Mouse (Mus musculus) neural tube, embryonic 11.5 days (tissue): Measurements from ENCODE around the gene Irf5. TPM values are rescaled to one million over a fixed set of nuclear protein-coding genes. Genes with fewer than 3 reads are reported as not detected.
"Not testable (repeated sequence)": the region's sequence is repeated elsewhere in the genome, so short reads cannot be mapped to it uniquely, and the experiment has no call there.

Source experiments
- ATAC-seq: fragments of 200-750 bp; cut with Nextera tagmentation; 2 replicates; pipeline ENCODE4 v1.8.0; 2017; ENCODE audit warnings: moderate number of reproducible peaks, mild to moderate bottlenecking, moderate TSS enrichment, moderate library complexity; ENCODE audit not compliant: insufficient read depth, low FRiP score, low TSS enrichment
- DNase-seq: peaks from one replicate; pipeline ENCODE4 v3.0.0-alpha.2; 2015; ENCODE audit warnings: low spot score
- H3K27ac ChIP-seq: fragments of 300-500 bp; sonication (generic); 2 replicates; pipeline ENCODE4 v1.5.1; 2014; ENCODE audit warnings: low read depth, mild to moderate bottlenecking, low read length
- H3K27me3 ChIP-seq: fragments of 300-500 bp; sonication (generic); 2 replicates; pipeline ENCODE4 v1.6.1; 2014; ENCODE audit warnings: mild to moderate bottlenecking, low read length, mixed read lengths; ENCODE audit not compliant: control insufficient read depth, insufficient read depth
- H3K36me3 ChIP-seq: fragments of 300-500 bp; sonication (generic); 2 replicates; pipeline ENCODE4 v1.6.1; 2014; ENCODE audit warnings: mild to moderate bottlenecking, low read length, moderate library complexity, mixed read lengths; ENCODE audit not compliant: control insufficient read depth, insufficient read depth
- H3K4me1 ChIP-seq: fragments of 300-500 bp; sonication (generic); 2 replicates; pipeline ENCODE4 v1.6.1; 2014; ENCODE audit warnings: low read length, mixed read lengths; ENCODE audit not compliant: control insufficient read depth, insufficient read depth
- H3K4me2 ChIP-seq: fragments of 300-500 bp; sonication (generic); 2 replicates; pipeline ENCODE4 v1.6.1; 2014; ENCODE audit warnings: low read depth, mild to moderate bottlenecking, moderate library complexity
- H3K4me3 ChIP-seq: fragments of 300-500 bp; sonication (generic); 2 replicates; pipeline ENCODE4 v1.5.1; 2014; ENCODE audit warnings: low read depth, low read length
- H3K9ac ChIP-seq: fragments of 300-500 bp; sonication (generic); 2 replicates; pipeline ENCODE4 v1.6.1; 2014; ENCODE audit warnings: mild to moderate bottlenecking, low read length
- H3K9me3 ChIP-seq: fragments of 300-500 bp; sonication (generic); 2 replicates; pipeline ENCODE4 v1.6.1; 2016; ENCODE audit warnings: low read length; ENCODE audit not compliant: control insufficient read depth
- WGBS: fragments of 180-500 bp; shearing (Covaris S2); extraction: QIAGEN DNeasy Blood & Tissue Kit; methylation state at CpG from one replicate; pipeline ENCODE4 v1.1.7; 2014; 5-methylcytosine and 5-hydroxymethylcytosine counted together
- polyA plus RNA-seq: library from polyadenylated mRNA; unstranded; fragments of >200 nt; fragmentation: Nextera tagmentation; extraction: Ambion mirVana; gene quantifications from 2 replicates; pipeline ENCODE4 v1.2.1, GENCODE M21; 2014

Gene Irf5
- polyA plus RNA-seq, 1 experiment from 2014 or later: 2.2 TPM

DNA sequence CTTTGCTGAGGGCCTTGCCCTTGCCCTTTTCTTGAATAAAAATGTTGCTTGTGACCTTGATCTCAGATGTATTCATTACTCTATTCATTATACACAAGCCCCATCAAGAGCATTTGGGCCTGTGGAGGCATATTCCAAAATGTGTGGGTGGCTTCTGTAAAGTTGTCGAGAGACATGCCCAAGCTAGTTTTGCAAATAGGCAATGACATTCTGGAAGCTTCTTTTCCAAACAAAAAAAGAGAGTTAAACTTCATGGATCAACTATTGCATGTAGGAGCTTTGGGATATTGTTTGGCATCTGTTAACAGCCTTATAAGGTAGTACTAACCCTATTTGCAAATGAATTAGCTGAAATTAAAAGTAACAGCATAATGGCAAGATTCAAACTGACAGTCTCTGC is 21.7 kb downstream of the Irf5 start:
- WGBS: 96% methylated on average over 1 of the region's 1 CpGs
- Histone ChIP-seq H3K9me3 (no peaks in the 10 kb centered on the region), H3K4me1 (no peaks in the 10 kb centered on the region), H3K9ac (no peak overlapping the region), H3K4me3 (no peak overlapping the region), H3K27ac (no peak overlapping the region), H3K27me3 (no peaks in the 10 kb centered on the region), H3K4me2 (no peak overlapping the region), H3K36me3 (peaks cover 12% of the 10 kb centered on the region)
- DNase-seq (no peak), ATAC-seq (no peak)

DNA sequence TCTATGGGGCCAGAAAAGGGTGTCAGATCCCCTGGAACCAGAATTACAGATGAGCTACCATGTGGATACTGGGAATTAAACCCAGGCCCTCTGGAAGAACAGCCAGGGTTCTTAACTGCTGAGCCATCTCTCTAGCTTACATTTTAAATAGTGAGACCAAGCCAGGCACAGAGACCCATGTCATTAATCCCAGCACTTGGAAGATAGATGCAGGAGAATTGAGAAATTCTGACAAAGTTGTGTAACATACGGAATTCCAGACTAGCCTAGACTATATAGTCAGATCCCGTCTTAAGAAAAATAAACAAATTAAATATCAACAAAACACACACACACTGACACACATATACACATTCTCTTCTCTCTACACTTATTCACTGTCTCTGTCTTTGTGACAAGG is 26.1 kb downstream of the Irf5 start:
- ATAC-seq (no peak), DNase-seq (no peak)
- Histone ChIP-seq H3K27ac (no peak overlapping the region), H3K27me3 (no peaks in the 10 kb centered on the region), H3K36me3 (peaks cover 2% of the 10 kb centered on the region), H3K9me3 (no peaks in the 10 kb centered on the region), H3K4me1 (no peaks in the 10 kb centered on the region), H3K4me2 (no peak overlapping the region), H3K9ac (no peak overlapping the region), H3K4me3 (no peak overlapping the region)
- WGBS: 92% methylated on average over 2 of the region's 2 CpGs

GRCm38 (mm10) chr6:29557112-29557511 is 30.7 kb downstream of the Irf5 start:
- H3K36me3 ChIP-seq: peaks cover 3% of the 10 kb centered on the region; the same call in 1 of the 2 replicates
- DNase-seq (no peak), ATAC-seq (no peak)

GRCm38 (mm10) chr6:29576388-29576787 is 50.0 kb downstream of the Irf5 start:
- not testable (repeated sequence) for H3K4me3 ChIP-seq, H3K36me3 ChIP-seq, H3K27me3 ChIP-seq, H3K9ac ChIP-seq, H3K4me1 ChIP-seq, ATAC-seq, H3K4me2 ChIP-seq, H3K9me3 ChIP-seq, H3K27ac ChIP-seq, DNase-seq
- 85% methylated on average over 3 of the region's 3 CpGs for WGBS

More at GRCm38 (mm10) chr6:29557112-29557511, 30.7 kb downstream of the Irf5 start:
- H3K4me3 ChIP-seq: no peak overlapping the region
- no peaks in the 10 kb centered on the region for H3K27me3 ChIP-seq
- no peak overlapping the region for H3K4me2 ChIP-seq
- H3K27ac ChIP-seq: no peak overlapping the region
- no peaks in the 10 kb centered on the region for H3K4me1 ChIP-seq
- H3K9ac ChIP-seq: no peak overlapping the region
- 93% methylated on average over 2 of the region's 2 CpGs for WGBS
- no peaks in the 10 kb centered on the region for H3K9me3 ChIP-seq

DNA sequence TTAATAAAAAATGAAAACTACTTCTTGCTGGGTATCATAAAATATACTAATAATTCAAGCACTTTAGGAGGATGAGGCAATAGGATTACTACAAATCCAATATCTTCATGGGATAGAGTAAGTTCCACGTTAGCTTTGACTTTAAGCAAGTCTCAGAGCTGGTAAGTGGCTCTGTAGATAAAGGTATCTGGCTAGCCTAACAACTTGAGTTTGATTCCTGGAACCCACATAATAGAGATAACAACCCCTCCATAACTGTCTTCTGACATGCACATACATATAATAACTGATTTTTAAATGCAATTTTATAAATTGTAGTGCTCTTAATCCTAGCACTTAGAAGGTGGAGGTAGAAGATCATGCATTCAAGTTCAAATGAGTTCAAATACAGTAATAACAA is 54.3 kb downstream of the Irf5 start:
- no peak overlapping the region for H3K4me2 ChIP-seq
- ATAC-seq (no peak), DNase-seq (no peak)
- peaks cover 9% of the 10 kb centered on the region for H3K36me3 ChIP-seq
- no peaks in the 10 kb centered on the region for H3K27me3 ChIP-seq
- no peaks in the 10 kb centered on the region for H3K4me1 ChIP-seq
- H3K9me3 ChIP-seq: no peaks in the 10 kb centered on the region
- 100% methylated on average over 1 of the region's 1 CpGs for WGBS
- H3K4me3 ChIP-seq: no peak overlapping the region
- H3K9ac ChIP-seq: no peak overlapping the region
- no peak overlapping the region for H3K27ac ChIP-seq

- WGBS: 95% methylated on average over 3 of the region's 3 CpGs
- no peak overlapping the region for H3K27ac ChIP-seq
- H3K4me2 ChIP-seq: no peak overlapping the region
- no peaks in the 10 kb centered on the region for H3K9me3 ChIP-seq
- no peak for DNase-seq
- ATAC-seq: no peak
- no peak overlapping the region for H3K4me3 ChIP-seq
- H3K36me3 ChIP-seq: peaks cover 9% of the 10 kb centered on the region
- H3K27me3 ChIP-seq: no peaks in the 10 kb centered on the region
- H3K9ac ChIP-seq: no peak overlapping the region
- H3K4me1 ChIP-seq: no peaks in the 10 kb centered on the region
Observed at GRCm38 (mm10) chr6:29581202-29581601, 54.8 kb downstream of the Irf5 start.

Other genes starting within 250 kb of the Irf5 start
- gene Fam71f2, start 247.0 kb upstream of the Irf5 start, polyA plus RNA-seq: 0.32 and 0.33 TPM in 2 replicates
- gene Fam71f1, start 207.5 kb upstream of the Irf5 start, polyA plus RNA-seq: 0.32 TPM in 1 of 2 replicates, not detected in the other
- 289 and 291 TPM in 2 replicates for gene Calu, start 178.6 kb upstream of the Irf5 start, polyA plus RNA-seq
- gene Opn1sw, start 138.2 kb upstream of the Irf5 start, polyA plus RNA-seq: 0.15 and 0.20 TPM in 2 replicates
- gene Ccdc136, start 130.3 kb upstream of the Irf5 start, polyA plus RNA-seq: 36.8 and 40.1 TPM in 2 replicates
- 4.6 and 5.8 TPM in 2 replicates for gene Flnc, start 93.4 kb upstream of the Irf5 start, polyA plus RNA-seq
- gene Atp6v1f, start 58.9 kb upstream of the Irf5 start, polyA plus RNA-seq: 194 and 201 TPM in 2 replicates
- gene Atp6v1fnb, start 55.2 kb upstream of the Irf5 start, polyA plus RNA-seq: not detected in 2 replicates
- gene Kcp, start 18.7 kb upstream of the Irf5 start, polyA plus RNA-seq: 11.8 and 13.1 TPM in 2 replicates
- 109 and 118 TPM in 2 replicates for gene Tnpo3, start 83.3 kb downstream of the Irf5 start, polyA plus RNA-seq
- gene Tspan33, start 167.6 kb downstream of the Irf5 start, polyA plus RNA-seq: 5.0 and 5.2 TPM in 2 replicates
- gene Smo, start 208.9 kb downstream of the Irf5 start, polyA plus RNA-seq: 46.9 and 49.6 TPM in 2 replicates
- 11.8 and 12.3 TPM in 2 replicates for gene Ahcyl2, start 241.4 kb downstream of the Irf5 start, polyA plus RNA-seq